Mouse (Mus musculus) midbrain, postnatal 0 days (tissue): ENCODE data around the gene Ubxn1. TPM values are rescaled to one million over a fixed set of nuclear protein-coding genes. Genes with fewer than 3 reads are reported as not detected.
A peak's percentile ranks its signal among the peaks of the same experiment; 100 is the strongest.

Source experiments
- ATAC-seq: fragments of 200-750 bp; cut with Nextera tagmentation; 2 replicates; pipeline ENCODE4 v1.8.0; 2017; ENCODE audit warnings: moderate number of reproducible peaks, mild to moderate bottlenecking, moderate TSS enrichment, moderate library complexity; ENCODE audit not compliant: low FRiP score
- DNase-seq: peaks from one replicate; pipeline ENCODE4 v3.0.0-alpha.2; 2015; ENCODE audit warnings: low spot score
- H3K27ac ChIP-seq: fragments of 300-500 bp; sonication (generic); 2 replicates; pipeline ENCODE4 v1.5.1; 2014; ENCODE audit warnings: low read depth, mild to moderate bottlenecking, low read length, mixed read lengths
- H3K27me3 ChIP-seq: fragments of 300-500 bp; sonication (generic); 2 replicates; pipeline ENCODE4 v1.6.1; 2014; ENCODE audit warnings: low read length, control low read depth, mixed read lengths; ENCODE audit not compliant: insufficient read depth
- H3K36me3 ChIP-seq: fragments of 300-500 bp; sonication (generic); 2 replicates; pipeline ENCODE4 v1.6.1; 2014; ENCODE audit warnings: low read length, control low read depth, mixed read lengths; ENCODE audit not compliant: insufficient read depth
- H3K4me1 ChIP-seq: fragments of 300-500 bp; sonication (generic); 2 replicates; pipeline ENCODE4 v1.6.1; 2014; ENCODE audit warnings: mild to moderate bottlenecking, control low read depth, antibody characterized with exemption, low read length, mixed read lengths; ENCODE audit not compliant: insufficient read depth
- H3K4me2 ChIP-seq: fragments of 300-500 bp; sonication (generic); 2 replicates; pipeline ENCODE4 v1.6.1; 2014; ENCODE audit warnings: low read depth, mild to moderate bottlenecking, low read length, mixed read lengths; ENCODE audit not compliant: poor library complexity, severe bottlenecking
- H3K4me3 ChIP-seq: fragments of 300-500 bp; sonication (generic); 2 replicates; pipeline ENCODE4 v1.5.1; 2014; ENCODE audit warnings: low read depth, mild to moderate bottlenecking, low read length, moderate library complexity
- H3K9ac ChIP-seq: fragments of 300-500 bp; sonication (generic); replicated peaks from 2 replicates; pipeline ENCODE4 v1.6.1; 2014; ENCODE audit warnings: mild to moderate bottlenecking, low read length, moderate library complexity, mixed read lengths; ENCODE audit not compliant: poor library complexity, severe bottlenecking
- H3K9me3 ChIP-seq: fragments of 300-500 bp; sonication (generic); 2 replicates; pipeline ENCODE4 v1.6.1; 2016; ENCODE audit warnings: low read length, control low read depth
- CTCF ChIP-seq: IDR thresholded peaks from 2 replicates; pipeline ENCODE4 v1.5.1; 2016; ENCODE audit warnings: antibody characterized with exemption, mild to moderate bottlenecking
- WGBS: fragments of 180-500 bp; shearing (Covaris S2); extraction: QIAGEN DNeasy Blood & Tissue Kit; methylation state at CpG from one replicate; pipeline ENCODE4 v1.1.7; 2014; 5-methylcytosine and 5-hydroxymethylcytosine counted together
- polyA plus RNA-seq: library from polyadenylated mRNA; unstranded; fragments of >200 nt; fragmentation: Nextera tagmentation; extraction: Ambion mirVana; gene quantifications from 2 replicates; pipeline ENCODE4 v1.2.1, GENCODE M21; 2015
- total RNA-seq: library from RNA; depleted of rRNA; stranded (reverse); fragments of >200 nt; gene quantifications from 2 replicates; pipeline ENCODE4 v1.2.3, GENCODE M21; 2014

The Ubxn1 gene
- total and polyA plus RNA-seq, 2 experiments from 2014 or later: 73.5 to 142 TPM

- H3K27me3 ChIP-seq: no peaks in the 10 kb centered on the region
- no peak overlapping the region for H3K9ac ChIP-seq
- H3K9me3 ChIP-seq: no peaks in the 10 kb centered on the region
- no peak overlapping the region for H3K4me2 ChIP-seq
- no peak for TF ChIP-seq CTCF
- no peak for ATAC-seq
- peaks cover 4% of the 10 kb centered on the region for H3K4me1 ChIP-seq
- 62% methylated on average over 1 of the region's 1 CpGs for WGBS
- DNase-seq: no peak
- no peak overlapping the region for H3K27ac ChIP-seq
- H3K36me3 ChIP-seq: no peaks in the 10 kb centered on the region
- H3K4me3 ChIP-seq: no peak overlapping the region
Measured at GRCm38 (mm10) chr19:8886916-8887584, 15.8 kb downstream of the Ubxn1 start.

GRCm38 (mm10) chr19:8887585-8888463 is 16.5 kb downstream of the Ubxn1 start:
- Histone ChIP-seq H3K27ac (peak overlapping the region; percentile 55; the same call in 1 of the 2 replicates), H3K27me3 (no peaks in the 10 kb centered on the region), H3K36me3 (no peaks in the 10 kb centered on the region), H3K9ac (peak overlapping the region; percentile 70), H3K4me3 (peak overlapping the region; percentile 52), H3K9me3 (no peaks in the 10 kb centered on the region), H3K4me2 (peak overlapping the region; percentile 59), H3K4me1 (peaks cover 4% of the 10 kb centered on the region)
- ATAC-seq (no peak), DNase-seq (no peak)
- WGBS: 16% methylated on average over 19 of the region's 19 CpGs
- TF ChIP-seq CTCF: no peak

- under 1% methylated on average over 58 of the region's 58 CpGs for WGBS
- H3K4me2 ChIP-seq: peak within 1 kb of the TSS; percentile 59
- no peaks in the 10 kb centered on the region for H3K27me3 ChIP-seq
- H3K9me3 ChIP-seq: no peaks in the 10 kb centered on the region
- H3K4me1 ChIP-seq: peaks cover 4% of the 10 kb centered on the region
- peak within 1 kb of the TSS; percentile 77 for H3K27ac ChIP-seq
- DNase-seq (peak; percentile 98), ATAC-seq (peak; percentile 95)
- H3K9ac ChIP-seq: peak within 1 kb of the TSS; percentile 70
- peak within 1 kb of the TSS; percentile 52 for H3K4me3 ChIP-seq
- H3K36me3 ChIP-seq: no peaks in the 10 kb centered on the region
- TF ChIP-seq CTCF: no peak
Measured at GRCm38 (mm10) chr19:8888511-8889385, 17.5 kb downstream of the Ubxn1 start, which contains the start of the genes 1810009A15Rik and Gm49416. Gene 1810009A15Rik, plus strand, starts transcription at chr19:8888853. Gene Gm49416, plus strand, starts transcription at chr19:8888926.

DNA sequence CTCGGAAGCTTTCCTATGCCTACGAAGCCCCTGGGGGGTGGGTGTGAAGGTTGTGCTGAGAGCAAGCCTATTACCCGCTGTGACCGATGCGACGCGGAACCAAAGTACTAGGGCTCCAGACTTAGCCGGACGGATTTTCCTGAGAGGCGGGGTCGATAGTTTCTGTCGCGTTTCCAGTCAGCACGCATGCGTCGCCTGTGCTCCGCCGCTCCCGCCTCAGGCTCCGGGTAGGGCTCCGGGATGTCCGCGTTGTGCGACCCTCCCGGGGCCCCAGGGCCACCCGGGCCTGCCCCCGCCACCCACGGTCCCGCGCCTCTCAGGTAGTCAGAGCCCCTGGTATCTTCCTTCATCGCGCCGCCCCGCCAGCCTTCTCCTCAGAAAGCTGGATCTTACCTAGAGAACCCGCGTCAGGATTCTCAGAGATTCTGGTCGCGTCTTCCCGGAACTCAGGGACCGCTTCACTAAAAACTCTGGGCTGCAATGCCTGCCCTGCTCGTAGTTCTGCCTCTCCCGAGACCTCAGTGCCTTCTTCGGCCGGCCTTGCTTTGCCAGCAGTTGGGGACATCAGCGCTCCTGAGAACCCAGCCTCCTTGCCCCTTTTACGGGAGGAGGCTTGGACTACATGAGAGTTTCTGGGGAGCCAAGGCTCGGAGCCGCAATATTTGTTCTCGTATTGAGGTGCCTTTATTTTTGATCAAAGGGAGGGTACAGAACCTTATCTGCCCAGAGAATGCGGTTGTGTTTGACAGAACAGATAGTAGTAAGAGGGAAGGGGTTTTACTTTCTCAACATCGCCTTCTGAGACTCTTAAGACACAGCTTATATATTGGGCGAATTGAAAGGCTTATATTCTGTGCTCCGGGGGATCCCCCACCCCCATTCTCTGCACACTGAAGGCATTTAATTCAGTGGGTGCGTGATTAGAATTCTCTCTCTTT is 21.8 kb downstream of the Ubxn1 start, which contains the start of gene Ints5:
Gene Ints5, plus strand, starts transcription at position 177 of the 938 bp plus-strand sequence.
- peak within 1 kb of the TSS; percentile 97 for H3K4me2 ChIP-seq
- H3K27me3 ChIP-seq: no peaks in the 10 kb centered on the region
- H3K9me3 ChIP-seq: no peaks in the 10 kb centered on the region
- peak within 1 kb of the TSS; percentile 82 for H3K4me3 ChIP-seq
- H3K4me1 ChIP-seq: peaks cover 6% of the 10 kb centered on the region
- H3K9ac ChIP-seq: peak within 1 kb of the TSS; percentile 89
- 2% methylated on average over 54 of the region's 54 CpGs for WGBS
- peak within 1 kb of the TSS; percentile 89 for H3K27ac ChIP-seq
- TF ChIP-seq CTCF: no peak
- DNase-seq (peak; percentile 93), ATAC-seq (peak; percentile 58)
- H3K36me3 ChIP-seq: peaks cover 5% of the 10 kb centered on the region; the same call in 1 of the 2 replicates
